Mouse (Mus musculus): ENCODE results near the gene Als2.

Als2 gene

GRCm38 (mm10) chr1:59212076-59212779 is 24.8 kb downstream of the Als2 start:
- no peak for DNase-seq (ENCODE audit: low read depth, low spot score)

- no peak for DNase-seq (ENCODE audit: low read depth, low spot score)
Measured at GRCm38 (mm10) chr1:59211651-59212050, 25.4 kb downstream of the Als2 start.

- DNase-seq (ENCODE audit: low read depth, low spot score) = no peak
Measured at GRCm38 (mm10) chr1:59208331-59208730, 28.7 kb downstream of the Als2 start.

GRCm38 (mm10) chr1:59204489-59204888 is 32.5 kb downstream of the Als2 start:
- DNase-seq (ENCODE audit: low read depth, low spot score) = no peak

- no peak for DNase-seq (ENCODE audit: low read depth, low spot score)
Measured at GRCm38 (mm10) chr1:59202367-59202766, 34.7 kb downstream of the Als2 start.

- no peak for DNase-seq (ENCODE audit: low read depth, low spot score)
Measured at GRCm38 (mm10) chr1:59201561-59201960, 35.5 kb downstream of the Als2 start.

GRCm38 (mm10) chr1:59200960-59201359 is 36.1 kb downstream of the Als2 start:
- DNase-seq (ENCODE audit: low read depth, low spot score) = no peak

- no peak for DNase-seq (ENCODE audit: low read depth, low spot score)
Measured at GRCm38 (mm10) chr1:59194979-59195378, 42.1 kb downstream of the Als2 start.

GRCm38 (mm10) chr1:59187786-59188185 is 49.2 kb downstream of the Als2 start:
- DNase-seq (ENCODE audit: low read depth, low spot score) = no peak

GRCm38 (mm10) chr1:59186317-59186716 is 50.7 kb downstream of the Als2 start:
- DNase-seq (ENCODE audit: low read depth, low spot score) = no peak

GRCm38 (mm10) chr1:59185410-59185809 is 51.6 kb downstream of the Als2 start:
- no peak for DNase-seq (ENCODE audit: low read depth, low spot score)

- DNase-seq (ENCODE audit: low read depth, low spot score) = no peak
Measured at GRCm38 (mm10) chr1:59183045-59183444, 54.0 kb downstream of the Als2 start.

- DNase-seq (ENCODE audit: low read depth, low spot score) = no peak
Measured at GRCm38 (mm10) chr1:59182373-59182772, 54.7 kb downstream of the Als2 start.

- peak; percentile 52 for DNase-seq (ENCODE audit: low read depth, low spot score)
Measured at GRCm38 (mm10) chr1:59180003-59180402, 57.0 kb downstream of the Als2 start.

- DNase-seq (ENCODE audit: low read depth, low spot score) = no peak
Measured at GRCm38 (mm10) chr1:59178401-59178800, 58.6 kb downstream of the Als2 start.

GRCm38 (mm10) chr1:59174514-59175373 is 62.3 kb downstream of the Als2 start:
- no peak for DNase-seq (ENCODE audit: low read depth, low spot score)

- peak; percentile 32 for DNase-seq (ENCODE audit: low read depth, low spot score)
Measured at GRCm38 (mm10) chr1:59173023-59173422, 64.0 kb downstream of the Als2 start.

- no peak for DNase-seq (ENCODE audit: low read depth, low spot score)
Measured at GRCm38 (mm10) chr1:59171875-59172274, 65.2 kb downstream of the Als2 start.

- no peak for DNase-seq (ENCODE audit: low read depth, low spot score)
Measured at GRCm38 (mm10) chr1:59170290-59170689, 66.7 kb downstream of the Als2 start.

GRCm38 (mm10) chr1:59169586-59169985 is 67.4 kb downstream of the Als2 start:
- DNase-seq (ENCODE audit: low read depth, low spot score) = no peak

- DNase-seq (ENCODE audit: low read depth, low spot score) = no peak
Measured at GRCm38 (mm10) chr1:59168556-59168955, 68.5 kb downstream of the Als2 start.

GRCm38 (mm10) chr1:59167654-59168425 is 69.2 kb downstream of the Als2 start:
- DNase-seq (ENCODE audit: low read depth, low spot score) = no peak
